Mouse (Mus musculus) urinary bladder, adult 2 months (tissue): ENCODE data around the gene Habp4. TPM values are rescaled to one million over a fixed set of nuclear protein-coding genes. Genes with fewer than 3 reads are reported as not detected.

Experiments used
- polyA plus RNA-seq: library from polyadenylated mRNA; depleted of rRNA; stranded (reverse); fragments of >200 nt; gene quantifications from 2 replicates; pipeline ENCODE4 v1.2.3, GENCODE M21; 2012; rRNA removed

Gene Habp4
- polyA plus RNA-seq, 1 experiment: 37.5 TPM

Other genes with a start within 250 kb of the Habp4 start
- gene Hsd17b3, start 72.6 kb upstream of the Habp4 start, polyA plus RNA-seq: not detected in 2 replicates
- 13.8 and 16.4 TPM in 2 replicates for gene Slc35d2, start 32.5 kb upstream of the Habp4 start, polyA plus RNA-seq
- 30.0 and 38.1 TPM in 2 replicates for gene Zfp367, start 8.6 kb upstream of the Habp4 start, polyA plus RNA-seq
- 11.7 and 12.5 TPM in 2 replicates for gene Cdc14b, start 113.5 kb downstream of the Habp4 start, polyA plus RNA-seq
- gene Aaed1, start 150.9 kb downstream of the Habp4 start, polyA plus RNA-seq: 52.8 and 61.5 TPM in 2 replicates
- gene Ctsl, start 209.1 kb downstream of the Habp4 start, polyA plus RNA-seq: 265 and 306 TPM in 2 replicates